Mouse (Mus musculus) retina, adult 2 months (tissue): ENCODE data around the gene Kdm2a.

ENCODE experiments used
- DNase-seq: peaks from one replicate; pipeline ENCODE4 v3.0.0-alpha.2; 2012; ENCODE audit warnings: low read depth, low spot score

Gene Kdm2a

GRCm38 (mm10) chr19:4330603-4331002, 67.5 kb downstream of the Kdm2a start:
- DNase-seq, result no peak

DNA sequence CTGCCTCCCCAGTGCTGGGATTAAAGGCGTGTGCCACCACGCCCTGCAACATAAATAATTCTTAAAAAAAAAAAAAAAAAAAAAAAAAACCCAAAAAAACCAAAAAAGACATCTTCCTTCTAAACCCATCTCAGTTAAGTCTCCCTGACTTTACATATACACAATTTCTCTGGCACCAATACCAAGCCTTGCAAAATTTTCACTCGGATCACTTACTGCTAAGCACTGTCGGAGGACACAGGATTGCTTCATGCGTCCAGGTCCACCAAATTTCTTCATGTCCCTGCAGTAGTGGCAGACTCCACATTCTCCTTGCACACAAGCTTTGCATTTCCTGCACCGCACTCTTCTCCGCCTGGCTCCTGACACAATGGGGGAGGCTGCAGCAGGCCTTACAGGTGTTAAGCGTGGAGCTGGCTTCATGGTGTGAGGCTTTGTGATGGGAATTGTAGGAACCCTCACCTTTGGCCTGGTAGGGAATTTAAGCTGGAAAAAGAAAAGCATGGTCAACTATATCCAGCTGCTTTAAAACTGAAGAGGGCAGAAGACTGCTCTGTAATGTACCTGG, 69.3 kb downstream of the Kdm2a start:
- no peak for DNase-seq

- DNase-seq, result no peak
These were observed 71.2 kb downstream of the Kdm2a start for GRCm38 (mm10) chr19:4326881-4327280.

- DNase-seq, result no peak
These were observed 72.0 kb downstream of the Kdm2a start for GRCm38 (mm10) chr19:4326106-4326505.

GRCm38 (mm10) chr19:4322134-4322533, 76.0 kb downstream of the Kdm2a start:
- DNase-seq, result no peak

DNA sequence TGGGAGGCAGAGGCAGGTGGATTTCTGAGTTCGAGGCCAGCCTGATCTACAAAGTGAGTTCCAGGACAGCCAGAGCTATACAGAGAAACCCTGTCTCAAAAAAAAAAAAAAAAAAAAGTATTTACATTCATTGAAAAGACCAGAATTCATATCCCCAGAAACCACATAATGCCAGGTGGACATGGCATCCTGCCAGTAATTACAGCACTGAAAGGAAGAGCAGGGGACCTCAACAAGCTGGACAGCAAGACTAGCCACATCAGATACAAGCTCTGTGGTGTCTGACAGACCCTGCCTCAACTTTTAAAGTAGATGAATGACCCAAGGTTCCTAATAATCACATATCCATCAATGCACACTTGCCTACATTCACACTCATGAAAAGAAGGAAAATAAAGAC, 76.5 kb downstream of the Kdm2a start:
- DNase-seq, result no peak

- DNase-seq, result no peak
These were observed 78.8 kb downstream of the Kdm2a start for GRCm38 (mm10) chr19:4319272-4319671.

DNA sequence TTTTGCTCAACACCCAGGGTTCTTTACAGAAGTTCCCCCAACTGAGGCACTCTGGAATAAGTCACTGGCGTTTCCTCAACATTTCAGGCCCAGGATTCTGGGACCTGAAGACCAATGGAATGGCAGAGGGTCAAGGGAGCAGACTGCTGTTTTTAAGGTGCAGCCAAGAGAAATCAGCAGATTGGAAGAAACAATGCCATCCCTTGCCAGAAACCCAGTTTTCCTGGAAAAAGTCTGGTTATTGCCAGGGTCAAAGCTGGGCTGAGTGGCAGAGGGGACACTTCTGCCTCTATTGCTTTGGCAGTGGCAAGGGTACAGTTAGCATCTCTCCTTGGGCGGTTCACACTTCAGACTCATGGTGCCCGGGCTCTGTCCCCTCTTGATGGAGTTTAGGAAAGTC, 80.9 kb downstream of the Kdm2a start:
- no peak for DNase-seq

GRCm38 (mm10) chr19:4315223-4315944, 82.7 kb downstream of the Kdm2a start:
- DNase-seq, result no peak

- no peak for DNase-seq
These were observed 88.3 kb downstream of the Kdm2a start for GRCm38 (mm10) chr19:4309776-4310185.

- no peak for DNase-seq
These were observed 88.8 kb downstream of the Kdm2a start for GRCm38 (mm10) chr19:4309302-4309701.

DNA sequence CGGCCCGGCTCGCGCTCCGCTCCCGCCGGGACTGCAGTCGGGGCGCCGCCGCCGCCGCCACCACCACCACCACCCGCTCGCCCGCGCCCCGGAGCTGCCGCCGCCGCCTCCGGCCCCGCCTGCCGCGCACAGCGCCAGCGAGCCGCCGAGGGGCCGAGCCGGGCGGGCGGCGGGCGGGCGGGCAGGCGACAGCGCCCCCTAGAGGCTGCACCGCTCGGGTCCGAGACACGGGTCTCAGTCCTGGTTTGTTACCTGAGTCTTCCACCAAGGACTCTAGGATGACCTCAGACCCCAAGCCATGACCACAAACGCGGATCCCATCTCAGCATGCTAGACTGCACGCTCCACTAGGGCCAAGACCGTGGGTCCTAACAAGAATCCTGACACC, 91.9 kb downstream of the Kdm2a start, which contains the start of gene Grk2:
Grk2 (minus strand) TSS at position 33 of the 388 bp plus-strand sequence.
- peak; percentile 53 for DNase-seq

DNA sequence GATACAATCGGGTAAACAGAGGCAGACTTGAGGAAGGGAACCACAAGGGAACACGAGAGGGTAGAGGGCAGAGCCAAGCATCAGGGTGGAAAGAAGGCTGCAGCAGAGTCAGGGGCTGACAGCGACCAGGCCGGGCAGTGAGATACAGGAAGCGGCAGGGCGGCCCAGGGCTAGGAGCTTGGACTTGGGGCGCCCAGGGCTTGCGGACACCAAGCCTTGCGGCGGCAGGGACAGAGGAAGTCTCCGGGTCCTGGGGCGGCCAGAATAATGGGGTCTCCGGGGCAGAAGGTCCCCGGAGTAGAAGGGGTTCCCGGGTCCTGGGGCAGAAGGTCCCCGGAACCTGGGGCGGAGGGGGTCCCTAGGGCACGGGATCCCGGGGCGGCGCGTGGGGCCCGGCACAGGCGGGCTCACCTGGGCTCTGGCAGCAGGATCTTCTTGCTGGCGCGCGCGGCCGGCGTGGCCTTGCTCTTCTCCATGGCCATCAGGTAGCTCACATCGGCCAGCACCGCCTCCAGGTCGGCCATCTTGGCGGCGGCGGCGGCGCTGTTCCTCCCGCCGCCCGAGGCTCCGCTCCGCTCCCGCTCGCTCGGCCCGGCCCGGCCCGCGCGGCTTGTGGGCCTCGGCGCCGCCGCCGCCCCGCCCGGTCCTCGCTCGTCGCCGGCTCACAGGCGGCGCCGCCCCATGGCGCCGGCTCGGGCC, 92.4 kb downstream of the Kdm2a start:
- DNase-seq, result no peak

DNA sequence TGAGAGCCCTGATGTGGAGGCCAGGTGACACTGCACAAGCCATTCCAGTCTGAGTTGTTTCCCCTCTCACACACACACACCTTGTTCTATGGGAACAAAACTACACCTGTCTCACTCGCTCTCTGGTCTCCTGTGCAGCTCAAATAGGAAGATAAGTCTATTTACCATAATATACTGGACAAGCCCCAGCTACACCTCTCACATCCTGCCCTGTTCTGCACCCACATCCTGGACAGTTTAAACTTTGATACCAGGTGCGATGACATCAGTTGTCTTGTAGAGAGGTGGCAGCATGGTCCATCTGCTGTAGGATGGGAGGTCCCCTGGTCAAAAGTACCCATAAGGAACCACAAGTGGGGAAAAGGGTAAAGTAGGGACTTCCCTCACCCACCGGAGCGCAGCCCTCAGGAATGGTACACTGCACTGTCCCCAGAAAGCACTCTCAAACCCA, 93.2 kb downstream of the Kdm2a start:
- no peak for DNase-seq

- DNase-seq, result no peak
These were observed 93.7 kb downstream of the Kdm2a start for GRCm38 (mm10) chr19:4304251-4304821.

DNA sequence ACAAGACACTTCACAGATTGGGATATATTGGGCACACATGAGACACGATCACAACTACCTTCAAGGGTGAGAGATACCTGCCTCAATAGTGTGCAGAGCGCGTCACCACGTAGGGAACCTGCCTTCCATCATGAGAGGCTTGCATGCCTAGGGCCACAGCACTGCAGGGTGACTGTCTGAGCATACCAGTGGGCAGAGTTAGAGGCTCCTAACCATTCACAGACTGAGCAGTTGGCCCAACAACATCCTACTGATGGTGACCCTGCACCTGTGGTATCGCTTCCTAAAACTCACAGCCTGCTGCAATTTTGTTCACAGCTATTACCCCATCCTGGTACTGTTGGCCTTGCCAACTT, 94.5 kb downstream of the Kdm2a start:
- no peak for DNase-seq

DNA sequence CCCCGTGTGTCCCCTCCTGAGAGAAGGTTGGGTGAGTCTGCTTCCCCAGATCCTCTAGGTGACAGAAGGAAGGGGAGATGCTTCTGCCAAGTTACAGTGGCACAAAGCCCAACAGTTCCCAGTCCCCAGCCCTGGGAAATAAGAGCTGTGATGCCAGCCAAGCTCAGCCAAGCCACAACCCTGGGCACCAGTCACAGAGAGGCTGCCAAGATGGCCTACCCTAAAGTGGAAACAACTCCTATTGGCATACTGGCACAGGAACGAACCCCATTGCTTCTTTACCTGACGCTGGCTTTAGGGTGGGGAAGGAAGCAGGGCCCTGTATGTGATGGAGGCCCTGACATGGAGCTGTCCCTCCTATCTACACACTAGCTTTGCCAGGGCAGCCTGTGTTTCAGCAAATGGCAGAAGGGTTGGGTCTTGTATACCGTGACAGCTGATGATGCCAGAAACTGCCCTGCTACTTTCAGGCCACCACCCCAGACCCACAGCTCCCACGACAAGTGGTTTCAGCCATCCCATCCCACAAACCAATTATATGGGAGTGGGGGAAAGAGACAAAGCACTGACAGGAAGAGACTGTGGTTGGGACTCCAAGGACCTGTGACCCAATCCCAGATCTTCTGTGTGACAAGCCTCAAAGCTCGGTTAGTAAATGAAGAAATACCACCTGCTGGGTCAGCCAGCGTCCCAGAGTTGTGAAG, 95.0 kb downstream of the Kdm2a start:
- DNase-seq, result no peak

DNA sequence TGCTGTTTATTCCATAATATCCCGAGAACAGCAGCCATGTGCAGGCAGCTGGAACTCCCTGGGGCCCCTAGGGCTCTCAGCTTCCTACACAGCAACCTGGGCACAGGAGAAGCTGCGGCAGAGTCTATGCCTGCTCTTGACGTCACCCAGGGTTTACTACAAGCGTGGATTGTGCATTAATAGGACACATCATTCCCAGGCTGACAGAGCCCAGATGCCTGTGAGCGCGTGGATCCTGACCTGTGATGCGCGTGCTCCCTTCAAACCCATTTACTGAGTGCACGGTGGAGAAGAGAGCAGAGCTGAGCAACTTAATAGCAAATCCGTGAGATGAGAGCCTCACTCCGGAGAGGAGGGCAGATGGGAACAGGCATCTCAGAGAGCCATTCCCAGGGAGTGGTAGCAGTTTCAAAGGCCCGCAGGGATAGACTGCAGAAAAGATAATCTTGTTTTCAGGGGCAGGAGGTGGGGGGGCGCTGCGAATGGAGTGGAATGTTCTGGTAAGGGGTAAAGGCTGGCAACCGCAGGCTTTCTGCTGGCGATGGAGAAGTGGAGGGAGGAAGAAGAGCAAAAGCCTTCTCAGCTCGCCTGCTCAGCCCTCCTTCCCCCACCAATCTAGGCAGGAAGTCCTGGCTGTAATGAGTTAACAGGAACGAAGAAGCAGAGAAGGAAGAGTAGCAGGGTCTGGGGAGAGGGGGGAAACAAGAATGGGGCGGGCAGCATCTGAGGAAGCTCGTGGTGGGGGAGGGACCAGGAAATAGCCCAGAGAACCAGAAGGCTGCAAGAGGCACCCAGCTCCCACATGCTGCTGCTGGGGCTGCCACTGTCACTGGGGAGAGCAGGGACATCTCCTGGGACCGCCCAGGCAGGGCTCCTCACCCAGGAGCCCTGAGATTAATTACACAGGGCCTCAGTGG, 96.1 kb downstream of the Kdm2a start:
- DNase-seq, result no peak

DNA sequence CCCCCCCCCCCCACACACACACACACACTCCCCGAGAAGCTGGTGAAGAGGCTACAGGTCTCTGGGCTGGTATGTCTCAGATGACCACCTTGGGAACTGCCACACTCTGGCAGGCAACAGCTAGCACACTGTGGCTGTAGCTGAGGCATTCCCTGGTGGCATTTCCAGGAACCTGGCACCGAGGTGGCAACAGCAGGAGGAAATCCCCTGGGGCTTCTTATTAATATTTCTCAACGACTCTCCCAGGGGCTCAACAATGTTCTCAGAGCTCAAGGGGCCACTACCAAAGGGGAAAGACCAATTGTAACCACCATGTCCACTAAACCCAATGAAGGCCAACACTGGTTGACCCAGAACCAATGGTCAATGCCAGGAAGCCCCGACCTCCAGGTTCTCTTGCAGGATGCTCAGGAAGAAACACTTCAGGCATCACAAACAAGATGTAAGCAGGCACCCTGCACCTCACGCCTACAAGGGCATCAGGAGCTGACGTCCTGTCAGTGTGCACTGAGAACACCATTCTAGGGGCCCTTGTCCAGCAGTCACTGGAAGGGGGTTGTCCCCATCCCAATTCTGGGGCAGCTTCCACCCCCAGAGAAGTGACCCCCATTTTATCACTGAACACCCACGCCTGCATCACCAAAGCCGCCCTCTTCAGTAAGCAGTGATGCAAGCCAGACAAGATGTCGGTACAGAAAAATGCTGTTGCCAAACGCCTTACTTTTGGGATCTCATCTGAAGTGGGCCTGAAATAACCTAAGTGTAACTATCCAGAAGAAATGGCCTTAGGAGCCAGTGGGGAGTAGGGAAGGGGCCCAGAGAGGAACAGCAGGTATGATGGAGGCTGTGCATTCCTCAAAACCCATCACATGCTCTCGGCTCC, 97.0 kb downstream of the Kdm2a start:
- no peak for DNase-seq

DNA sequence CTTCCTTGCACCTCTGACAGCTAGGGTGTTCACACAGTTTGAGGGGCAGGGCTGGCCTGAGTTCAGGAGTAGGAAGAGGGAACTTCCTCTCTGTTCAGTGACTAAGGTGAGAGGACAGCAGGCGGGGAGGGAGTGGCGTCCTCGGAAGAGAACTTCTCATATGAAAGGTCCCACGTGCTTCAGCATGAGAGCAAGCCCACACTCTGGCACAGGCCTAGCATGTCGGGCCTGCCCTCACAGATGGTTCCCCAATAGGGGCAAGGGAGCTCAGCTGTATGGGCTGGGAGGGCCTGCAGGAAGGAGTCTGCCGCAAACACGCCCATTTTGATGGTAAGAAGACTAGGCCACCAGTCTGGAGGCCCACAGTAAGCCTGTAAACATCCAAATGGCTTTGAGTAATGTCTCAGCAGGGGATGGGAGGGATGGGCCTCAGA, 97.8 kb downstream of the Kdm2a start:
- no peak for DNase-seq
